Mouse (Mus musculus): Measurements from ENCODE around the gene Rps6ka2. TPM values are rescaled to one million over a fixed set of nuclear protein-coding genes. Genes with fewer than 3 reads are reported as not detected.

The Rps6ka2 gene
- polyA plus RNA-seq, 1 experiment = 3.1 TPM

GRCm38 (mm10) chr17:7221310-7221709 is 51.4 kb downstream of the Rps6ka2 start:
- H3K27me3 ChIP-seq (ENCODE audit: control insufficient read depth, insufficient read depth, low read length) = no peaks in the 10 kb centered on the region
- H3K27ac ChIP-seq (ENCODE audit: insufficient read depth, low read length) = no peak overlapping the region
- no peaks in the 10 kb centered on the region for H3K4me1 ChIP-seq (ENCODE audit: control insufficient read depth, insufficient read depth, insufficient read length)
- no peak for DNase-seq (ENCODE audit: low read depth in 1 of 2, low spot score in 2 of 2)
- no peak overlapping the region for H3K4me3 ChIP-seq (ENCODE audit: extremely low read depth, insufficient read depth, insufficient read length)
- 71% methylated on average over 4 of the region's 4 CpGs for WGBS
- no peak for TF ChIP-seq POLR2A (IDR thresholded peaks at IDR 0.05; ENCODE audit: low read depth, low read length)
- TF ChIP-seq CTCF (IDR thresholded peaks at IDR 0.05; ENCODE audit: extremely low read depth, insufficient read depth, insufficient read length, insufficient replicate concordance) = no peak
- no peaks in the 10 kb centered on the region for H3K36me3 ChIP-seq (ENCODE audit: control insufficient read depth, insufficient read depth, low read length)

- no peaks in the 10 kb centered on the region for H3K27me3 ChIP-seq (ENCODE audit: control insufficient read depth, insufficient read depth, low read length)
- no peak overlapping the region for H3K27ac ChIP-seq (ENCODE audit: insufficient read depth, low read length)
- no peaks in the 10 kb centered on the region for H3K36me3 ChIP-seq (ENCODE audit: control insufficient read depth, insufficient read depth, low read length)
- WGBS = 10% methylated on average over 3 of the region's 3 CpGs
- no peak for DNase-seq (ENCODE audit: low read depth in 1 of 2, low spot score in 2 of 2)
- TF ChIP-seq CTCF (IDR thresholded peaks at IDR 0.05; ENCODE audit: extremely low read depth, insufficient read depth, insufficient read length, insufficient replicate concordance) = no peak
- no peaks in the 10 kb centered on the region for H3K4me1 ChIP-seq (ENCODE audit: control insufficient read depth, insufficient read depth, insufficient read length)
- no peak overlapping the region for H3K4me3 ChIP-seq (ENCODE audit: extremely low read depth, insufficient read depth, insufficient read length)
Measured at GRCm38 (mm10) chr17:7222198-7222597, 52.3 kb downstream of the Rps6ka2 start.

- Histone ChIP-seq H3K36me3 (ENCODE audit: control insufficient read depth, insufficient read depth, low read length) (no peaks in the 10 kb centered on the region), H3K27me3 (ENCODE audit: control insufficient read depth, insufficient read depth, low read length) (no peaks in the 10 kb centered on the region), H3K4me3 (ENCODE audit: extremely low read depth, insufficient read depth, insufficient read length) (no peak overlapping the region), H3K27ac (ENCODE audit: insufficient read depth, low read length) (no peak overlapping the region), H3K4me1 (ENCODE audit: control insufficient read depth, insufficient read depth, insufficient read length) (no peaks in the 10 kb centered on the region)
- no peak for TF ChIP-seq CTCF (IDR thresholded peaks at IDR 0.05; ENCODE audit: extremely low read depth, insufficient read depth, insufficient read length, insufficient replicate concordance)
- no peak for TF ChIP-seq POLR2A (IDR thresholded peaks at IDR 0.05; ENCODE audit: low read depth, low read length)
- WGBS = 83% methylated on average over 9 of the region's 9 CpGs
- no peak for DNase-seq (ENCODE audit: low read depth in 1 of 2, low spot score in 2 of 2)
Measured at GRCm38 (mm10) chr17:7228545-7228944, 58.6 kb downstream of the Rps6ka2 start.

DNA sequence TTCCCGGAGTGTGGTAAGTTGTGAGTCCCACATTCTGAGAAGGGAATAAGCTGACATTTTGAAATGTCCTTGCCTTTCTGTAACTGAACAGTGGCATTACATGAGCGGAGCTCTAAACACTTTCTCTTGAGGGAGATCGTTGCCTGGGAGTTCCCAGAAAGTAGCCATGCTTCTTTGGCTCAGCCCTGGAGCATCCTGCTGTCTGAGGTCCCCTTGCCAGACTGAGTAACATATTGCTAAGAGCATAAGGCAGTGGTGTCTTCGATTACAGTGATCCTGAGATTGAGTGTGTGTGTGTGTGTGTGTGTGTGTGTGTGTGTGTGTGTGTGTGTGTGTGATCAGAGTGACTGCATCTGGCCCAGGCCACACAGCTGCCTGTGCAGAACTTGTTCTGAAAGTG is 61.4 kb downstream of the Rps6ka2 start:
- Histone ChIP-seq H3K27ac (ENCODE audit: insufficient read depth, low read length) (no peak overlapping the region), H3K4me3 (ENCODE audit: extremely low read depth, insufficient read depth, insufficient read length) (no peak overlapping the region), H3K36me3 (ENCODE audit: control insufficient read depth, insufficient read depth, low read length) (no peaks in the 10 kb centered on the region), H3K27me3 (ENCODE audit: control insufficient read depth, insufficient read depth, low read length) (no peaks in the 10 kb centered on the region), H3K4me1 (ENCODE audit: control insufficient read depth, insufficient read depth, insufficient read length) (no peaks in the 10 kb centered on the region)
- DNase-seq (ENCODE audit: low read depth in 1 of 2, low spot score in 2 of 2) = no peak
- TF ChIP-seq CTCF (IDR thresholded peaks at IDR 0.05; ENCODE audit: extremely low read depth, insufficient read depth, insufficient read length, insufficient replicate concordance) (no peak), POLR2A (IDR thresholded peaks at IDR 0.05; ENCODE audit: low read depth, low read length) (no peak)
- 86% methylated on average over 4 of the region's 4 CpGs for WGBS

GRCm38 (mm10) chr17:7231790-7232189 is 61.9 kb downstream of the Rps6ka2 start:
- Histone ChIP-seq H3K27me3 (ENCODE audit: control insufficient read depth, insufficient read depth, low read length) (no peaks in the 10 kb centered on the region), H3K36me3 (ENCODE audit: control insufficient read depth, insufficient read depth, low read length) (no peaks in the 10 kb centered on the region), H3K4me3 (ENCODE audit: extremely low read depth, insufficient read depth, insufficient read length) (no peak overlapping the region), H3K27ac (ENCODE audit: insufficient read depth, low read length) (no peak overlapping the region), H3K4me1 (ENCODE audit: control insufficient read depth, insufficient read depth, insufficient read length) (no peaks in the 10 kb centered on the region)
- TF ChIP-seq POLR2A (IDR thresholded peaks at IDR 0.05; ENCODE audit: low read depth, low read length) = no peak
- TF ChIP-seq CTCF (IDR thresholded peaks at IDR 0.05; ENCODE audit: extremely low read depth, insufficient read depth, insufficient read length, insufficient replicate concordance) = no peak
- WGBS = 85% methylated on average over 8 of the region's 8 CpGs
- DNase-seq (ENCODE audit: low read depth in 1 of 2, low spot score in 2 of 2) = no peak

- H3K4me1 ChIP-seq (ENCODE audit: control insufficient read depth, insufficient read depth, insufficient read length) = no peaks in the 10 kb centered on the region
- no peak overlapping the region for H3K4me3 ChIP-seq (ENCODE audit: extremely low read depth, insufficient read depth, insufficient read length)
- no peak overlapping the region for H3K27ac ChIP-seq (ENCODE audit: insufficient read depth, low read length)
- no peaks in the 10 kb centered on the region for H3K36me3 ChIP-seq (ENCODE audit: control insufficient read depth, insufficient read depth, low read length)
- no peaks in the 10 kb centered on the region for H3K27me3 ChIP-seq (ENCODE audit: control insufficient read depth, insufficient read depth, low read length)
- no peak for TF ChIP-seq POLR2A (IDR thresholded peaks at IDR 0.05; ENCODE audit: low read depth, low read length)
- TF ChIP-seq CTCF (IDR thresholded peaks at IDR 0.05; ENCODE audit: extremely low read depth, insufficient read depth, insufficient read length, insufficient replicate concordance) = no peak
- no peak for DNase-seq (ENCODE audit: low read depth in 1 of 2, low spot score in 2 of 2)
- 53% methylated on average over 7 of the region's 7 CpGs for WGBS
Measured at GRCm38 (mm10) chr17:7232400-7232799, 62.5 kb downstream of the Rps6ka2 start.

DNA sequence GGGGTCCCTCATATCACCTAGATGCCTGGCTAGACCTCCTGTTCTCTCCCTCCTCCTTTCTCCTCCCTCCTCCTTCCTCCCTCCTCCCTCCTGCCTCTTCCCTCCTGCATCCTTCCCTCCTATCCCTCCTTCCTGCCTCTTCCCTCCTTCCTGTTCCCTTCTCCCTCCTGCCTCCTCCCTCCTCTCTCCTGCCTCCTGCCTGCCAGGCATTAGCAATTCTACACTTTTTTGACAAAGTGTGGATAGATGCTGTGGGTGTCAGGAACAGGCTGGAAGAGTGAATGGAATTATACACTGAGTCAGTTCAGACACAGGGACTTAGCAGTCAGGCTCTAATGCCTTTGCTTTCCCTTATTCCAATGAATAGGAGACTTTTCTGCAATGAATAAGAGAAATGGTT is 63.3 kb downstream of the Rps6ka2 start:
- TF ChIP-seq CTCF (IDR thresholded peaks at IDR 0.05; ENCODE audit: extremely low read depth, insufficient read depth, insufficient read length, insufficient replicate concordance) (no peak), POLR2A (IDR thresholded peaks at IDR 0.05; ENCODE audit: low read depth, low read length) (no peak)
- Histone ChIP-seq H3K27me3 (ENCODE audit: control insufficient read depth, insufficient read depth, low read length) (no peaks in the 10 kb centered on the region), H3K36me3 (ENCODE audit: control insufficient read depth, insufficient read depth, low read length) (no peaks in the 10 kb centered on the region), H3K27ac (ENCODE audit: insufficient read depth, low read length) (no peak overlapping the region), H3K4me3 (ENCODE audit: extremely low read depth, insufficient read depth, insufficient read length) (no peak overlapping the region), H3K4me1 (ENCODE audit: control insufficient read depth, insufficient read depth, insufficient read length) (no peaks in the 10 kb centered on the region)
- no peak for DNase-seq (ENCODE audit: low read depth in 1 of 2, low spot score in 2 of 2)

All from spleen, adult 2 months (tissue).